Mouse (Mus musculus) kidney, postnatal 10 days (tissue): ENCODE data around the gene Olfr788.

Experiments used
- DNase-seq: peaks from one replicate; pipeline ENCODE4 v3.0.0; 2021; ENCODE audit warnings: mixed read lengths

The Olfr788 gene

DNA sequence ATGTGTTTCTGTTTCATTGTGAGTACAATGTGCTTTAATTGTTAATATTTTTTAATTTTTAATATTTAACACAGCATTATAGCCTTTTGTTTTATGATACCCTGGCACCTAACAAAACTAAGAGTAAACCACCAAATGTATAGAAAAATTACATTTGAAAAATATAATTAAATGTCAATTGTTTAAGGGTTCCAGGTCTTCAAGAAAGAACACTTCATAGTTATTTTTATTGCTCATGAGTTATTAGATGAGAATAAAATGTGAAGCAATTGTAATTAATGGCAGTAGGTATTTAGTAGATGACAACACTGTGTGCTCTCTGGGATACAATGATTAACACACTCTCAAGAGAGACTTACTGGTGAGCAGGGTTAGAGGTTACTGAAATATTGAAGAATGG lies at the start of gene Olfr788:
Gene Olfr788 (plus strand): TSS at position 301 of the 400 bp plus-strand sequence.
- DNase-seq: no peak

- DNase-seq: no peak
These were observed 43.8 kb upstream of the Olfr788 start, which contains the start of gene Olfr786 for GRCm38 (mm10) chr10:129427006-129427405. TSS of gene Olfr786 (plus strand) at chr10:129427306.

- DNase-seq: no peak
These were observed 9.2 kb upstream of the Olfr788 start, which contains the start of gene Olfr787 for GRCm38 (mm10) chr10:129461562-129461961. TSS of gene Olfr787 (plus strand) at chr10:129461862.

GRCm38 (mm10) chr10:129473256-129473655 lies 2.5 kb downstream of the Olfr788 start:
- no peak for DNase-seq

DNA sequence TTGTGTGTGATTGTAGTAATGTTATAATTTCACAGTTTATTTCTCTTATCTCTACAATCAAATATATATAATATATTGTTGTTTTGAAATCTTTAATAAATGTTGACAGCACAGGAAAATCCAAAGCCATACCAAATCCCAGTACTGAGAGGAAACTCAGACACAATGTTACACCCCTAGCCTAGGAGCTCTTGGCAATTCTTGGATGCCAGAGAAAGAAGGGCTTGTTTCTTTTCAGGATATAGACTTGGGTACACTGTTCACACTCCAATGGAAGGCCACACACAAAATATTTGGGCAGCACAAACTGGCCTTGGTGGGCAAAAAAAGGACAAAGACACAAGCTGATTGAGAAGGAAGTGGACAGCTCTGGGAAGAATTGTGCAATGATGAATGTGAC lies 2.9 kb downstream of the Olfr788 start:
- DNase-seq: no peak

GRCm38 (mm10) chr10:129484452-129484851 lies 13.7 kb downstream of the Olfr788 start, which contains the start of gene Olfr789:
TSS of gene Olfr789 (plus strand) at chr10:129484752.
- DNase-seq: no peak

DNA sequence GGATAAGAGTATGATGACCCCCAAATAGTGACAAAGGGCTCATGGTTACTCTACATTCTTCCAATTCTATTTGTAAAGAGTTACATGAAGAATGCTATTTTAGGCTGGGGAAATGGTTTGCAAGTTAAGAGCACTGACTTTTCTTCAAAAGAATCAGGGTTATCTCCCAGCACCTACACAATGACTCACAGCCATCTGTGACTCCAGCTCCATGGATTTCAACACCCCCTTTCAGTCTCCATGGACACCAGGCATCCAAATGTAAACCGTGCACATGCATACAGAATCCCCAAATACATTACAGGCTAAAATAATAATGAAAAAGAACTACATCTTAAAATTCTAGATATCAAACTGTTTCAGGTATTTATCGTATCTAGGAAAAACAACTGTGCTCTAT lies 19.3 kb downstream of the Olfr788 start:
- DNase-seq: no peak

DNA sequence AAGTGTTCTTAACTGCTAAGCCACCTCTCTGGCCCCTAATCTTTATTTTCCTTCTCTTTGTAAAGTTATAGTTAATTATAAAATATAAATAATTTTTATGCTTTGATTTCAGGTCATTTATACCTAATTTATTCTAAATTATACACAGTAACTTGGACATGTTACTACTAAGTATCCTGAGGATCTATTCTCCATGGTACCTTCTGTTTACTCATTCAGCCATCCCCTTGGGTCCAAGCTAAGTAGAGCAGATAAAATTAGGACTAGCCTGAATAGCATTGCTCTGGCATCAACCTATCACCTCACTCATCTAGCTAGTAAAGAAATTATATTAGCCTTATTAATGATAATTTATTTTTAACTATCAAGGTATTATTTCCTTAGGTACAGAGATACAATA lies 27.4 kb downstream of the Olfr788 start, which contains the start of gene Olfr790:
Gene Olfr790 (plus strand): TSS at position 301 of the 400 bp plus-strand sequence.
- no peak for DNase-seq

DNA sequence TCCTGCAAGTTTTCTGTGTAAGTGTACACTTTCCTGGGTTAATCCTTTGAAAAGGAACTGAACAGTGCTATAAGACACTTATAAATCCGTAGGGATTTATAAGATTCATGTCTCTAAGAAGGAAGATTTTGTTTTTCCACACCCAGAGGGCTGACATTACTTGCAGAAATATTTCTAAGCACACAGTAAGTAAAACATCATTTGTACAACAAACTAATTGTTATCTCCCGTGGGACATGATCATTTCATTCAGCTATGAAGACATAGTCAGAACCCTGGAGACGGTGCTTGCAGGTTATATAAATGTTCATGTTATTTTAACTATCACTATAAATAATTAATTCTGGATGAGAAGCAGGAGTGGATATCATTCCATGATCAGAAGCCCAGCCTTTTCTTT lies 50.7 kb downstream of the Olfr788 start, which contains the start of gene Olfr791:
Gene Olfr791 (plus strand): TSS at position 301 of the 400 bp plus-strand sequence.
- no peak for DNase-seq
